In genomic region chr16:56071317-56072232, GRCm38 (mm10) we compare ENCODE assay signal across 14 mouse cellular contexts. TPM values are rescaled to one million over a fixed set of nuclear protein-coding genes. Genes with fewer than 3 reads are reported as not detected.
DNase-seq lines count a peak whose midpoint lies in the region; ATAC-seq and TF ChIP-seq lines count a peak whose summit lies in the region.
"Had no signal": no experiment of that assay in that cellular context is flagged by ENCODE, and none has a peak within 500 bp of the region (broad histone marks: within the 10 kb centered on the region; RNA-seq: fewer than 3 reads in every experiment).

No protein-coding gene starts in this region.

- DNase-seq in heart, postnatal 10 days: no peak
- DNase-seq in ES-CJ7 (ENCODE audit: low read depth, low spot score): peak; percentile 43
- peak; percentile 73 for DNase-seq in liver, postnatal 0 days
- no peak for DNase-seq in gastrocnemius, postnatal 4 days (ENCODE audit: low spot score in 2 of 2)
- DNase-seq in layer of hippocampus, adult 11-12 months (ENCODE audit: low spot score): no peak
- no peak for DNase-seq in retina, postnatal 1 day
- DNase-seq: B cell, adult 2 months; cerebellum, postnatal 25 days; gastrocnemius, postnatal 10 days; layer of hippocampus, postnatal 36 days; lung, adult 18-20 months had no signal

- H3K27me3 ChIP-seq in heart, embryonic 12.5 days (replicated peaks): no peaks in the 10 kb centered on the region
- H3K27me3 ChIP-seq in liver, postnatal 0 days (ENCODE audit: insufficient read depth, low read length): no peaks in the 10 kb centered on the region

- TF ChIP-seq EP300 in liver, postnatal 0 days (IDR thresholded peaks at IDR 0.05; ENCODE audit: low read depth): peak; percentile 97

- intact Hi-C loops in heart, postnatal 10 days (cut with DNase I): no loop called here

- ATAC-seq in heart, embryonic 12.5 days (ENCODE audit: insufficient number of reproducible peaks, low FRiP score): peak; percentile 85
- peak; percentile 60 for ATAC-seq in common myeloid progenitor, adult 5-6 weeks (replicated peaks; ENCODE audit: low read depth, poor library complexity, severe bottlenecking)
- ATAC-seq in liver, postnatal 0 days: peak; percentile 89

- no peaks in the 10 kb centered on the region for H3K36me3 ChIP-seq in heart, embryonic 12.5 days
- no peaks in the 10 kb centered on the region for H3K36me3 ChIP-seq in liver, postnatal 0 days (replicated peaks; ENCODE audit: insufficient read depth, low read length)

- H3K4me1 ChIP-seq in heart, embryonic 12.5 days (replicated peaks): peaks cover 4% of the 10 kb centered on the region; the same call in 1 of the 2 replicates
- H3K4me1 ChIP-seq in liver, postnatal 0 days (ENCODE audit: insufficient read depth): peaks cover 29% of the 10 kb centered on the region

- H3K4me2 ChIP-seq in heart, embryonic 12.5 days: peak overlapping the region; percentile 19; the same call in 1 of the 2 replicates
- H3K4me2 ChIP-seq in liver, postnatal 0 days (ENCODE audit: low read depth, low read length): peak overlapping the region; percentile 66

- H3K27ac ChIP-seq in heart, embryonic 12.5 days (ENCODE audit: poor library complexity, severe bottlenecking): peak overlapping the region; percentile 67
- peak overlapping the region; percentile 86 for H3K27ac ChIP-seq in liver, postnatal 0 days (ENCODE audit: low read depth)
- H3K27ac ChIP-seq: kidney, postnatal 0 days had no signal

- H3K9me3 ChIP-seq in heart, embryonic 12.5 days (replicated peaks): no peaks in the 10 kb centered on the region
- H3K9me3 ChIP-seq in liver, postnatal 0 days (ENCODE audit: low read length): no peaks in the 10 kb centered on the region

- no peak overlapping the region for H3K4me3 ChIP-seq in heart, embryonic 12.5 days
- H3K4me3 ChIP-seq in liver, postnatal 0 days (ENCODE audit: low read depth, low read length): peak overlapping the region; percentile 14; the same call in 1 of the 2 replicates

- H3K9ac ChIP-seq in heart, embryonic 12.5 days: 0 out of 2 replicates have a peak overlapping the region, but pooled peaks have one; percentile 24
- peak overlapping the region; percentile 26; the same call in 1 of the 2 replicates for H3K9ac ChIP-seq in liver, postnatal 0 days (replicated peaks)

- WGBS in heart, embryonic 12.5 days: 34% methylated on average over 5 of the region's 5 CpGs
- whole genome bisulfite sequencing in liver, postnatal 0 days (ENCODE audit: insufficient replicate concordance): 32% methylated on average over 5 of the region's 5 CpGs

- TF ChIP-seq CTCF in liver, postnatal 0 days (IDR thresholded peaks at IDR 0.05; ENCODE audit: low read depth): no peak; the same call in 1 of the 2 replicates

RNA-seq across cellular contexts. Expression of gene Senp7, which starts 23.4 kb away (rescaled TPM):
- 20.8 and 24.8 TPM in 2 replicates for polyA plus RNA-seq in heart, embryonic 12.5 days (2016; fragmentation: Nextera tagmentation; extraction: Ambion mirVana)
- total RNA-seq in heart, postnatal 10 days (2021): 10 to 100 TPM; 19.8 to 21.6 TPM
- 26.1 and 29.4 TPM in 2 replicates for total RNA-seq in common myeloid progenitor, adult 5-6 weeks (2017)
- polyA plus RNA-seq in liver, postnatal 0 days (2015; fragmentation: Nextera tagmentation; extraction: Ambion mirVana): 7.4 and 10.6 TPM in 2 replicates
- 10 to 100 TPM; 27.3 to 28.4 TPM for total RNA-seq in gastrocnemius, postnatal 4 days (2021)

RNA-seq across cellular contexts. Expression of gene Trmt10c, which starts 34.0 kb away (rescaled TPM):
- 23.0 and 24.3 TPM in 2 replicates for polyA plus RNA-seq in heart, embryonic 12.5 days (2016; fragmentation: Nextera tagmentation; extraction: Ambion mirVana)
- 10 to 100 TPM; 11.7 to 12.5 TPM for total RNA-seq in heart, postnatal 10 days (2021)
- 50.0 and 58.0 TPM in 2 replicates for total RNA-seq in common myeloid progenitor, adult 5-6 weeks (2017)
- polyA plus RNA-seq in liver, postnatal 0 days (2015; fragmentation: Nextera tagmentation; extraction: Ambion mirVana): 15.2 and 15.7 TPM in 2 replicates
- total RNA-seq in gastrocnemius, postnatal 4 days (2021): 10 to 100 TPM in 1 of 2 experiments, 1 to 10 TPM in 1; 8.7 to 10.4 TPM

RNA-seq across cellular contexts. Expression of gene Pcnp, which starts 42.0 kb away (rescaled TPM):
- 177 and 180 TPM in 2 replicates for polyA plus RNA-seq in heart, embryonic 12.5 days (2016; fragmentation: Nextera tagmentation; extraction: Ambion mirVana)
- 10 to 100 TPM; 63.5 to 65.0 TPM for total RNA-seq in heart, postnatal 10 days (2021)
- total RNA-seq in common myeloid progenitor, adult 5-6 weeks (2017): 116 and 120 TPM in 2 replicates
- polyA plus RNA-seq in liver, postnatal 0 days (2015; fragmentation: Nextera tagmentation; extraction: Ambion mirVana): 61.8 and 64.2 TPM in 2 replicates
- 10 to 100 TPM; 59.0 to 66.2 TPM for total RNA-seq in gastrocnemius, postnatal 4 days (2021)

Comparison
In these comparisons a context has a peak if more than half of its experiments do, and no peak if none do; other contexts are left out.
1. DNase-seq: peak in ES-CJ7 (single experiment) and liver, postnatal 0 days (single experiment); none in heart, postnatal 10 days (0 of 2), gastrocnemius, postnatal 4 days (0 of 2), layer of hippocampus, adult 11-12 months (single experiment) and retina, postnatal 1 day (single experiment).
2. Peak in every context shown above with its lines, with median percentiles within 50 percentile points of each other: ATAC-seq.